Comparison of ENCODE assay signal across 9 mouse cellular contexts in the genomic region with DNA sequence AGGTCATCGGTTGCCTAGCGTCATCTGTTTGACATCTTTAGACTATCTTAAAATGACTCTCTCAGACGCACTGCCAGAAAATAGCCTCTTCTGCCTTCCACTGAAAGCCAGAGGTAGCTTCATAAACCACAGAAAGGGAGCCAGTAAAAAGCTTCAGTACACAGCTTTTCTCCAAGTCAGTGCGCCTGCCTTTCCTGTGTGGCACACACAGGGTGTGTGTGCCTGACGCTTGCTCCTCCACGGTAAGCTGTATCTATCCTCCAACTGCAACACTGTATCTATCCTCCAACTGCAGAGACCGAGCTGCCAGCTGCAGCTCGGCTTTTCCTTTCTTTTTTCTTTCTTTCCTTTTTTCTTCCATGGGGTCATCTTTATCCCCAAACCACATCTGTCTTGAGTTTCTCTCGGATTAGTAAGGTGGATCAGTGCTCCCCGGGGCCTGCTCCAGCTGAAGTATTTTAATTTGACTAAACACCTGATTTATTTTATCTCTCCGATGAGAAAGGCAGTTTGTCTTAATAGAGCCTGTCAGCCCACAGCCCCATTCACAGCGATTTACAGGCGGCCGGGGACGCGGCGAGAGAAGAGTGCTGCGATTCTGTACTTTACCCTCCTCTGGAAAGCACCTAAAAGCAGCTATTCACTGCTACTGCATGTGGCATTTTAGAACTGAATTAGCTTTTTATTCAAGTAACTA.
DNase-seq lines count a peak whose midpoint lies in the region; ATAC-seq and TF ChIP-seq lines count a peak whose summit lies in the region.
"Had no signal": no experiment of that assay in that cellular context is flagged by ENCODE, and none has a peak within 500 bp of the region (broad histone marks: within the 10 kb centered on the region; RNA-seq: fewer than 3 reads in every experiment).

No protein-coding gene starts in this region.

- DNase-seq in left cerebral cortex, adult 2 months (ENCODE audit: extremely low spot score in 1 of 2, low spot score in 2 of 2): no peak
- no peak for DNase-seq in left cerebral cortex, adult 11 months (ENCODE audit: low spot score)
- DNase-seq in limb, embryonic 10.5 days (ENCODE audit: low spot score): no peak
- no peak for DNase-seq in cerebellum, adult 2 months
- no peak for DNase-seq in urinary bladder, adult 18-20 months (ENCODE audit: low spot score in 2 of 2)
- no peak for DNase-seq in adrenal gland, postnatal 10 days

- H3K27me3 ChIP-seq in forebrain, embryonic 13.5 days: no peaks in the 10 kb centered on the region
- H3K27me3 ChIP-seq in limb, embryonic 10.5 days (ENCODE audit: low read depth, poor library complexity, severe bottlenecking): peaks cover 20% of the 10 kb centered on the region; the same call in 1 of the 2 replicates
- peaks cover 5% of the 10 kb centered on the region; the same call in 1 of the 2 replicates for H3K27me3 ChIP-seq in neural tube, embryonic 15.5 days (replicated peaks)
- no peaks in the 10 kb centered on the region for H3K27me3 ChIP-seq in cerebellum, adult 2 months (ENCODE audit: control insufficient read depth, insufficient read depth, low read length)

- H3K9me3 ChIP-seq in forebrain, embryonic 13.5 days (replicated peaks): no peaks in the 10 kb centered on the region
- H3K9me3 ChIP-seq in limb, embryonic 10.5 days (replicated peaks): no peaks in the 10 kb centered on the region
- no peaks in the 10 kb centered on the region for H3K9me3 ChIP-seq in neural tube, embryonic 15.5 days (replicated peaks)

- peak overlapping the region; percentile 26 for H3K27ac ChIP-seq in left cerebral cortex, adult 2 months
- peak overlapping the region; percentile 78 for H3K27ac ChIP-seq in forebrain, embryonic 13.5 days
- no peak overlapping the region for H3K27ac ChIP-seq in limb, embryonic 10.5 days
- H3K27ac ChIP-seq in neural tube, embryonic 15.5 days (replicated peaks): peak overlapping the region; percentile 67
- no peak overlapping the region for H3K27ac ChIP-seq in cerebellum, adult 2 months (ENCODE audit: insufficient read depth, low read length)
- H3K27ac ChIP-seq: macrophage had no signal

- H3K4me3 ChIP-seq in left cerebral cortex, adult 2 months: 0 out of 2 replicates have a peak overlapping the region, but pooled peaks have one; percentile 15
- H3K4me3 ChIP-seq in forebrain, embryonic 13.5 days: peak overlapping the region; percentile 23
- H3K4me3 ChIP-seq in limb, embryonic 10.5 days: peak overlapping the region; percentile 38
- H3K4me3 ChIP-seq in neural tube, embryonic 15.5 days (replicated peaks): peak overlapping the region; percentile 33
- H3K4me3 ChIP-seq in cerebellum, adult 2 months (replicated peaks; ENCODE audit: insufficient read depth, low read depth, low read length): no peak overlapping the region

- peak; percentile 53; the same call in 1 of the 2 replicates for ATAC-seq in forebrain, embryonic 13.5 days
- ATAC-seq in neural tube, embryonic 15.5 days (ENCODE audit: low FRiP score): peak; percentile 79

- intact Hi-C loops in left cerebral cortex, adult 2 months (cut with DNase I): loop anchor here (5.0 kb wide), 1 partner anchor 365 kb away; no protein-coding TSS in a partner anchor

- peak overlapping the region; percentile 56 for H3K4me2 ChIP-seq in forebrain, embryonic 13.5 days
- peak overlapping the region; percentile 62 for H3K4me2 ChIP-seq in neural tube, embryonic 15.5 days

- peak overlapping the region; percentile 45 for H3K9ac ChIP-seq in forebrain, embryonic 13.5 days
- peak overlapping the region; percentile 39 for H3K9ac ChIP-seq in neural tube, embryonic 15.5 days (replicated peaks)

- no peaks in the 10 kb centered on the region for H3K36me3 ChIP-seq in forebrain, embryonic 13.5 days (ENCODE audit: poor library complexity, severe bottlenecking)
- no peaks in the 10 kb centered on the region for H3K36me3 ChIP-seq in limb, embryonic 10.5 days
- no peaks in the 10 kb centered on the region for H3K36me3 ChIP-seq in neural tube, embryonic 15.5 days

- no peak for TF ChIP-seq POLR2A in cerebellum, adult 2 months (IDR thresholded peaks at IDR 0.05; ENCODE audit: borderline replicate concordance, insufficient read depth, low read length)

- 11% methylated on average over 18 of the region's 18 CpGs for WGBS in forebrain, embryonic 13.5 days
- 17% methylated on average over 18 of the region's 18 CpGs for WGBS in limb, embryonic 10.5 days
- 9% methylated on average over 18 of the region's 18 CpGs for WGBS in neural tube, embryonic 15.5 days
- 48% methylated on average over 18 of the region's 18 CpGs for WGBS in cerebellum, adult 2 months

- peaks cover 64% of the 10 kb centered on the region for H3K4me1 ChIP-seq in forebrain, embryonic 13.5 days
- H3K4me1 ChIP-seq in limb, embryonic 10.5 days: peaks cover 42% of the 10 kb centered on the region
- H3K4me1 ChIP-seq in neural tube, embryonic 15.5 days: peaks cover 34% of the 10 kb centered on the region
- no peaks in the 10 kb centered on the region for H3K4me1 ChIP-seq in cerebellum, adult 2 months (ENCODE audit: control insufficient read depth, insufficient read depth, low read length)

- no peak for TF ChIP-seq CTCF in left cerebral cortex, adult 2 months (IDR thresholded peaks at IDR 0.05)
- no peak for TF ChIP-seq CTCF in cerebellum, adult 2 months (IDR thresholded peaks at IDR 0.05; ENCODE audit: borderline replicate concordance, insufficient read depth, low read depth, low read length)

Comparison
In these comparisons a context has a peak if more than half of its experiments do, and no peak if none do; other contexts are left out.
1. H3K27ac ChIP-seq: peak in left cerebral cortex, adult 2 months (single experiment), forebrain, embryonic 13.5 days (single experiment) and neural tube, embryonic 15.5 days (single experiment); none in limb, embryonic 10.5 days (single experiment) and cerebellum, adult 2 months (single experiment).